Mouse (Mus musculus): ENCODE measurements around the gene Tmem92. TPM values are rescaled to one million over a fixed set of nuclear protein-coding genes. Genes with fewer than 3 reads are reported as not detected.
"Not testable (repeated sequence)": the region's sequence is repeated elsewhere in the genome, so short reads cannot be mapped to it uniquely, and the experiment has no call there.

The Tmem92 gene
- total RNA-seq (2021), result not detected
- long read RNA-seq, experiment 1, result 0 reads
- long read RNA-seq, experiment 2, result 0 reads

DNA sequence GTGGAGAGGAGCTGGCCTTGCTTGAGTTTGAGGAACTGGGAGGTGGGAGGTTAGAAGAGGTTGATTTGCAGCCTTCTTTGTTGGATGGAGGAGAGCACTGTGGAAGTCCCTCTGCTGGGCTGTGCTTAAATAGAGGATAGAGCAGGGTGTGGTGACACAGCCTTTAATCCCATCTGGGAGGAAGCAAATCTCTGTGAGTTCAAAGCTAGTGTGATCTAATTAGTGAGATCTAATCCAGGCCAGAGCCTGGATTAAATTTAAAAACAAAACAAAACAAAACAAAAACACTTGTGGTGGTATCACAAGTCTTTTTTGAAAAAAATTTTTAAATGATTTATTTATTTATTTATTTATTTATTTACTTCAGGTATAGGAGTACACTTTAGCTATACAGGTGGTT is at the start of gene Tmem92:
Gene Tmem92, minus strand, starts transcription at position 101 of the 400 bp plus-strand sequence.
- no peak for DNase-seq

DNA sequence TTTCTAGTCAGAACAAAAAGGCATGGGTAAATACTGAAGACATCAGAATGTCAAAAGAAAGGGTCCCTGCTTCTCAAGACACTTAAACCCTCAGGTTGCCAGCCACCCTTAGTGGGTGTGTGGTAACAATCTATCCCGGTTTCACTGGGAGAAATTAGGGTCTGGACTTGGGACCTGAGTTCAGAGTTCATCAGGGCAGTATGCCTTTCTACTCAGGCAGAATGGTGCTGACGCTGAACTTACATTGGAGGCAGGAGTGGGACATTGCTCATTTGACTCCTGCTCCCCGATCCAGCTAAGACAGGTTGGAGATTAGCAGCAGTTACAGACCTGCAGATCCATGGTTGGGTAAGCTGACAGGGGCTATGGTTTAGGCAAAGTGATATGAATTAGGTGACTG is 46.5 kb upstream of the Tmem92 start:
- no peak for DNase-seq

DNA sequence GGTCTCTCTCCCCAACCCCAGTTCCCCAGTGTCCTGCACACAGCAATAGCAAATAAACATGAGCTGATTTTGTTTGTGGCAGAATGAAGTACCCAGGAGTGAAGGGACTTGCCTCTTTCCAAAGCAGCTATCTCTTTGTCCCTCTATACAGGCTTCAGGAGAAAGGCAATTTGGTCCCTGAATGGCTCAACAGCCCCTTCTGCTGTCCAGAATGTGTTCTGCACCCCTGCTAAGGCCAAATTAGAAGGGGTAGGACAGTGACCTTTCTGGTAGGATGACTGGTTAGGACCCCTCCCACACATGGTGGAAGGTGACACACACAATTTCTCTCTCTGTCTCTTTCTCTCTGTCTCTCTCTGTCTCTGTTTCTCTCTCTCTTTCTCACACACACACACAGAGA is 36.9 kb upstream of the Tmem92 start:
- not testable (repeated sequence) for DNase-seq

DNA sequence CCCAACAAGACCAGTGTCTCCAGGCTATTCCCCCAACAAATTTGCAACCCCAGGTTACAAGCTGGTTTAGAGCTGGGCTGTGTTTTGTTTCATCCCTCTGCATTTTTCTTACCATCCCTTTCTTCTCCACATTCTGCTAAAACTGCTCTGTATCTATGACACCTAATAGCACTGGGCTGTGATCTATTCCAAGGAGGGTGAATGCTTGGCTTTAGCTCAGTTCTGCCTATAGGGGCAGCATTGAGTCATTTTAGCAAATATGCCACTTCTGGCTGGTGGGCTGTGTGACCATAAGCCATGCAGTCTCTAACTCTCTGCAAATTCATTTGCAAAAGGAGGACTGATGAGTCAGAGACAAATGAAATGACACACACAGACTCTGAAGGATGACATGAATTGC is 36.4 kb upstream of the Tmem92 start:
- not testable (repeated sequence) for DNase-seq

DNA sequence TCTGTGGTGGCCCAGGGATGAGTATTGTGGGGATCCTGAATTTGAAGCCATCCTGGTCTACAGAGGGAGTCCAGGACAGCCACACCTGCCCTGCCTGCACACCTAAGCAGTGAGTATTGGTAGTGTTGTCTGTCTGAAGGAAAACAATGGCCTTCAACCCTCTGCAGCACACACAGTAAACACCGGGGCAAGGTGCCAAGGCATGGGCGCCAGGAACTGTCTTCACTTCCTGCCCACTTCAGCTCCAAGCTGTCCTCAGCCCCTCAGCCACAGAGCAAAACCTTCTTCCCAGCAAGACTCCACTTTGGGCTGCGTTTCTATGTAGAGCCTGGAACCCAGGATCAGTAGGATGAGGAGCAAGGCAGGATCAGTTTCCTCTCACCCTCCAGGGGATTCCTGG is 29.0 kb upstream of the Tmem92 start:
- not testable (repeated sequence) for DNase-seq

GRCm38 (mm10) chr11:94791700-94792099 is 9.2 kb upstream of the Tmem92 start:
- no peak for DNase-seq

DNA sequence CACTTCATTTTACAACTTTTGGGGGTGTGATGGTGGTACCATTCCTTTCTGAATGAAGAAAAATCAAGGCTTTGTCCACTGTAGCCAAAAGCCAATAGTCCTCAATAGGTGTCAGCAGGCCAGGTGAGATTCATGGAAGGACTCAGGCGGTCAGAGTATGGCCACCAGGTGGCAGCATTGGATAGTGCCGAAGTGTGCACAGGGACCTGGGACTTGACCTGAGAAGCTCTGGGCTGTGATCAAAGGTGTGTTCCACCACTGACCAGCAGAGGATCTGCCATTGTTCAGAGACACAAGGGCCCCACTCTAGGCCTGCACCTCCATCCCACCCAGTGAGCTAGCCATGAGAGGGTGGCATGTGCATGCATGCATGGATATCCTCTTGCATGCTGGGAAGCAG is 2.7 kb upstream of the Tmem92 start:
- peak; percentile 7 for DNase-seq

DNA sequence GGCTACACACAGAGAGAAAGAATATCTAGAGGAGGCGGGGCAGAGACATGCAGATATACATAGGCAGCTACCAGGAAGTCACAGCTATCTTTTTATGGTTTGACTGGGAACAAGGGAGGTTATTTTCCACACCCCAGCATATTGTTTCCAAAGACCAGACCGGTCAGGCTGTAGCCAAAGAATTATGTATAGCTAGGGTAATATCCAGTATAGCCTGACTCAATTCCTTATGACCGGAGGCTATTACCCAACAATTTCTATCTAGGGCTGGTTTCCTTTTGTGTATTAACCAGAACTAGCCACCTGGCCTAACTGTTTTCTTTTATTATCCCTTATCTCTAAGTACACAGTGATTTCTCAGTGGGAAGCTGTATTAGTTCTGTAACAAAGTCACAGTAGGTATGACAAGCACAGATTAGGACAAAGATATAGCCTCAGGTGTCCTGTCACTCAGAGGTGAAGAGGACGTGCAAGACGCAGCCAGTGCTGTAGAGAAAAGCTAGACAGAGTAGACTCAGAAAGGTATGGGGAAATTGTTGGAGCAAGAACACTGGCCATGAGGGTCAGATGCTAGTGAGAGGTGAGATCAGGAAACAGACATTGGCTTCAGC is 7.5 kb downstream of the Tmem92 start:
- no peak for DNase-seq

DNA sequence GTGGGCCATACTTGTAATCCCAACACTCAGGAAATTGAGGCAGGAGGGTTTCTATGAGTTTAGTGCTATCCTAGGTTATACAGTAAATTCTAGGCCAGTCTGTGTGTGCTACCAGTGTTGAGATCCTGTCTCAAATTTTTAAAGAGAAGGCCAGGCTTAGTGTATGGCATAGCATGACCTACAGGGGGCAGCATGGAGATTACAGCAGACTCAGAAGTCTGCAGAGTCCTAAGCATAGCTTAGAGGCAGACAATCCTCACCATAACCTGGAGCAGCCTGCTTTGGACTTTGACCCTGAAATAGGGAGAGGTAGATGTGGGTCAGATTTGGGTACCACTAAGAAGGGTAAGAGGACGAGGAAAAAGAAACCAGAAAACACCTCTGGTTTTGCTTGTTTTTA is 8.7 kb downstream of the Tmem92 start:
- DNase-seq, result no peak

DNA sequence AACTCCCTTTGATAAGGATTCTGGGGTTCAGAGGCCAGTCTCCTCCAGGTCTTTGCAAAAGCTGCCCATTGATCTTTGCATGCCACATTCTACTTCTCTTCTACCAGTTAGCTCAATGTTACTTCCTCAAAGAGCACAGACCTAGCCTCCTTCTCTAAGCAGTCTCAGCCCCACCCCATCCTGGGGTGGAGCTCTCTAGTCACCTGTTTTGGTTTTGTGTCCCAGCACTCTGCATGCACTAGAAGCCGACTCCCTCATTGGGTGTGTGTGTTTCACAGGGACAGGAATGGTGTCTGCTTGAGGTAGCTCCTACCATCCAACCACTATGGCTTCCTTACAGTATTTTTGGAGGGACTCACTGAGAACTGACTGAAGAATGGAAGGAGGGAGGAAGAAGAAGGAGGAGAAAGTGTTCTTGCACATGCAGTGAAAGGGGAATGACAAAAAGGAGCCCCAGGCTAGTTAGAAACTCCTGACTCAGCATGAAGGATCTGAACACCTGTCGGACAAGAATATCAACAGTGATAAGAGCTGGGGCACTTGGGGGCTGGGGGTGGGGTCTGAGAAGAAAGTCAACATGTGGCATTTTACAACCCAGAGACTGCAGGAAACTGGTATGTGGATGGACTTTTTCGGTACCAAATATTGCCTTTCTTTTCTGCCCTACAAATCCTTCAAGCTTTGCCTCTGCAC is 10.0 kb downstream of the Tmem92 start:
- no peak for DNase-seq

- DNase-seq, result no peak
Observed at GRCm38 (mm10) chr11:94767241-94767640, 15.3 kb downstream of the Tmem92 start.

DNA sequence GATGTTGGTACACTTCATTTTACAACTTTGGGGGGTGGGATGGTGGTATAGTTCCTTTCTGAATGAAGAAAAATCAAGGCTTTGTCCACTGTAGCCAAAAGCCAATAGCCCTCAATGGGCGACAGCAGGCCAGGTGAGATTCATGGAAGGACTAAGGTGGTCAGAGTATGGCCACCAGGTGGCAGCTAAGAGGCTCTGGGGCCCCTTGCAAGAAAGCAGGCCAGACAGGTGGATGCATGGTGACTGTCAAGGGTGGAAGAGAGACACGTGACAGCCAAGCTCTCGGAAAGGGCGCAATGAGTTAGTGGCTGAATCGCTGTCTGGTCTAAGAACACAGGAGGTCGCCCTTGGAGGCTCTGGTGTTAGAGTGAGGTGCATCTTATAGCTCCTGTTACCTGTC is 19.7 kb downstream of the Tmem92 start:
- DNase-seq, result no peak

GRCm38 (mm10) chr11:94762281-94762680 is 20.2 kb downstream of the Tmem92 start:
- no peak for DNase-seq

- DNase-seq, result no peak
Observed at GRCm38 (mm10) chr11:94760799-94761198, 21.7 kb downstream of the Tmem92 start.

DNA sequence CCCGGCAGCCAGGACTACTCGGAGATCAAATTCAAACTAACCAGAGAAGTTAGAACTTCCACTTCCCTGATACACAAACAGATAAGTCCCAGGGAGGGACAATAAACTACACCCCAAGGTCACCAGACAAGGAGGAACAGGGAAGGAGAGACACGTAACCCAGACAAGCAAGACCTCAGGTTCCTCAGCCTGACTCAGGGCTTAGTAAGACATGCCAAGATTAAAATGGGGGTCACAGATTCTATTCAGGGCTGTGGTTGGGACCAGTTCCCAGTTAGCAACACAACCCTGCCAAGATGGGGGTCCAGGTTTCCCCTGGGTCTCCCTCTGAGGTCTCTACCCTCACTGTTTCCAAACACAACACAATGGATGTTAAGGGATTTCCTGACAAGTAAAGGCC is 22.1 kb downstream of the Tmem92 start:
- no peak for DNase-seq

DNA sequence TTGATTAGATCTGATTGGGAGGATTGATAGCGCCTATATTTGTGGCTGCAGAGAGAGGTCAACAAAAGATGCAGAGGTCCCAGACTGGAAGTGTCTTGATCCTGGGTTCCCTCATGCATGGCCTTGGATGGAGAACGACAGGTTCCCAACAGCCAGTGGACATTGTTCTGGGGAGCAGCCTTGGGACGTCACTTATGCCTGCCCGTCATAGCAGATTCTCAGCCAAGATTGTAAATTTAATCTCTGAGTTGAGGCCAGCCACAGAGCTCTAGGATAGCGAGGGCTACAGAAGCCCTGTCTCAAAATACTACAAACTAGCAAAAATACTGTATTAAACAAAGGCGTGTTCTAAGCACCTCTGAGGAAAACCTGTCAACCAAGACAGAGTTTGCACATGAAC is 22.6 kb downstream of the Tmem92 start:
- no peak for DNase-seq

GRCm38 (mm10) chr11:94752946-94753713 is 29.4 kb downstream of the Tmem92 start:
- DNase-seq, result no peak

GRCm38 (mm10) chr11:94741732-94742272 is 40.7 kb downstream of the Tmem92 start, which contains the start of gene Cdc34b:
Cdc34b (plus strand) TSS chr11:94741782.
- no peak for DNase-seq

GRCm38 (mm10) chr11:94735746-94736145 is 46.8 kb downstream of the Tmem92 start:
- DNase-seq, result no peak

- no peak for DNase-seq
Observed at GRCm38 (mm10) chr11:94732773-94733172, 49.7 kb downstream of the Tmem92 start.

- no peak for DNase-seq
Observed at GRCm38 (mm10) chr11:94731229-94731628, 51.3 kb downstream of the Tmem92 start.

GRCm38 (mm10) chr11:94730261-94730660 is 52.2 kb downstream of the Tmem92 start:
- DNase-seq, result peak; percentile 27

GRCm38 (mm10) chr11:94729565-94729964 is 52.9 kb downstream of the Tmem92 start:
- no peak for DNase-seq

Measured in gastrocnemius, postnatal 25 days (tissue).